Mouse (Mus musculus) MEL (cell line): ENCODE results near the gene Slc22a7.

Source experiments
- CTCF ChIP-seq, 3 experiments: IDR thresholded peaks in 2 of 3; conservative IDR thresholded peaks in 1 of 3; 2 replicates each; pipeline ENCODE4 v1.5.1; 2011 to 2012; ENCODE audit warnings: low read length in 3 of 3, low read depth in 2 of 3, mild to moderate bottlenecking in 2 of 3, improper control_type of control experiment in 1 of 3, inconsistent platforms in 1 of 3, mixed read lengths in 1 of 3, moderate library complexity in 1 of 3; ENCODE audit not compliant: control insufficient read depth in 1 of 3, insufficient read depth in 1 of 3, poor library complexity in 1 of 3, severe bottlenecking in 1 of 3
- E2F4 ChIP-seq: IDR thresholded peaks from 2 replicates; pipeline ENCODE4 v1.6.1; 2011; ENCODE audit warnings: low read depth, low read length, improper control_type of control experiment, borderline replicate concordance
- EP300 ChIP-seq, 2 experiments: IDR thresholded peaks; 2 replicates each; pipeline ENCODE4 v1.6.1; 2011; ENCODE audit warnings: improper control_type of control experiment in 2 of 2, low read length in 2 of 2, low read depth in 1 of 2, mild to moderate bottlenecking in 1 of 2
- MAX ChIP-seq: IDR thresholded peaks from 2 replicates; pipeline ENCODE4 v1.6.1; 2011; ENCODE audit warnings: low read length, improper control_type of control experiment
- MYC ChIP-seq: IDR thresholded peaks from 2 replicates; pipeline ENCODE4 v1.6.1; 2011; ENCODE audit warnings: low read depth, mild to moderate bottlenecking, low read length, improper control_type of control experiment, moderate library complexity
- TAL1 ChIP-seq: IDR thresholded peaks from 2 replicates; pipeline ENCODE4 v1.6.1; 2012; ENCODE audit warnings: mild to moderate bottlenecking, inconsistent platforms, low read length, moderate library complexity, mixed read lengths

DNA sequence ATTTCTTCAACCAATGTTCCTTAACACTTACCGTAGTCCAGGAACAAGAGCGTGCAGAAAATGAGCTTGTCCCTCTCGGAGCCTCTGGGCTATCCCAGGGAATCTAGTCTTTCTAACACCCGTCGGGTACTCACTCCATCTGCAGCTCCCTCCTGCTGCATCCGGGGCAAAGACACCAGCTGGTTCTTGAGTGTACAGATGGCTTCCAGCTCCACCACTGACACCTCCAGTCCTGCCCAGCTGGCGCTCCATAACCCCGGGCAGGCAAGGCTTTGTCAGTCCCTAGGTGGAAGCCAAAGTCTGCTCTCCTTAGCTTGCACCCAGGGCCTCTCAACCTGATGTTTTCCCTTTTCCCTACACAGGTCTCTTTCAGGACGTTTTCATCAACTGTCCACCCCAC lies 29.6 kb upstream of the Slc22a7 start:
- TF ChIP-seq CTCF (IDR thresholded peaks at IDR 0.05 in 2 of 3, conservative IDR thresholded peaks at IDR 0.05 in 1 of 3; ENCODE audit: control insufficient read depth in 1 of 3, insufficient read depth in 1 of 3, low read depth in 2 of 3, low read length in 3 of 3, poor library complexity in 1 of 3, severe bottlenecking in 1 of 3) (no peak), MYC (no peak), EP300 (IDR thresholded peaks at IDR 0.05; ENCODE audit: low read depth in 1 of 2, low read length in 2 of 2) (no peak), MAX (no peak), E2F4 (no peak), TAL1 (no peak)
